Mouse (Mus musculus) testis, adult 2 months (tissue): Measurements from ENCODE around the gene Usp29. TPM values are rescaled to one million over a fixed set of nuclear protein-coding genes. Genes with fewer than 3 reads are reported as not detected.

Source experiments
- H3K27ac ChIP-seq: fragments of 200-500 bp; 2 replicates; pipeline ENCODE4 v1.5.1; 2012; ENCODE audit warnings: low read depth, low read length; ENCODE audit not compliant: control insufficient read depth, insufficient read depth
- H3K27me3 ChIP-seq: fragments of 200-500 bp; 2 replicates; pipeline ENCODE4 v1.6.1; 2012; ENCODE audit warnings: mild to moderate bottlenecking, low read length, moderate library complexity; ENCODE audit not compliant: control insufficient read depth, insufficient read depth
- H3K36me3 ChIP-seq: fragments of 200-500 bp; 2 replicates; pipeline ENCODE4 v1.6.1; 2012; ENCODE audit warnings: mild to moderate bottlenecking, low read length; ENCODE audit not compliant: control insufficient read depth, insufficient read depth
- H3K4me1 ChIP-seq: fragments of 200-500 bp; 2 replicates; pipeline ENCODE4 v1.6.1; 2012; ENCODE audit warnings: low read length; ENCODE audit not compliant: control insufficient read depth, insufficient read depth
- H3K4me3 ChIP-seq: fragments of 200-500 bp; 2 replicates; pipeline ENCODE4 v1.5.1; 2012; ENCODE audit warnings: low read depth, mild to moderate bottlenecking, low read length, moderate library complexity, mixed read lengths; ENCODE audit not compliant: control insufficient read depth
- CTCF ChIP-seq: fragments of 200-500 bp; IDR thresholded peaks from 2 replicates; pipeline ENCODE4 v1.5.1; 2012; ENCODE audit warnings: low read depth, mild to moderate bottlenecking, inconsistent platforms, low read length, moderate library complexity; ENCODE audit not compliant: control insufficient read depth, insufficient read depth, insufficient replicate concordance
- POLR2A ChIP-seq: fragments of 200-500 bp; IDR thresholded peaks from 2 replicates; pipeline ENCODE4 v1.6.1; 2012; ENCODE audit warnings: low read depth, mild to moderate bottlenecking, inconsistent platforms, low read length, moderate library complexity; ENCODE audit not compliant: control insufficient read depth
- polyA plus RNA-seq: library from polyadenylated mRNA; depleted of rRNA; stranded (reverse); fragments of >200 nt; gene quantifications from 2 replicates; pipeline ENCODE4 v1.2.3, GENCODE M21; 2012

Gene Usp29
- polyA plus RNA-seq, 1 experiment: 0.26 TPM

GRCm38 (mm10) chr7:6727351-6728121 lies 2.8 kb upstream of the Usp29 start:
- peaks cover 9% of the 10 kb centered on the region for H3K4me1 ChIP-seq
- no peaks in the 10 kb centered on the region for H3K27me3 ChIP-seq
- no peaks in the 10 kb centered on the region for H3K36me3 ChIP-seq
- peak overlapping the region; percentile 64 for H3K4me3 ChIP-seq
- H3K27ac ChIP-seq: peak overlapping the region; percentile 76
- peak; percentile 28; the same call in 1 of the 2 replicates for TF ChIP-seq CTCF
- TF ChIP-seq POLR2A: no peak

GRCm38 (mm10) chr7:6728263-6728931 lies 2.0 kb upstream of the Usp29 start:
- no peaks in the 10 kb centered on the region for H3K36me3 ChIP-seq
- TF ChIP-seq POLR2A (no peak), CTCF (no peak)
- peak overlapping the region; percentile 76 for H3K27ac ChIP-seq
- no peaks in the 10 kb centered on the region for H3K27me3 ChIP-seq
- peak overlapping the region; percentile 87 for H3K4me3 ChIP-seq
- H3K4me1 ChIP-seq: peaks cover 9% of the 10 kb centered on the region

- Histone ChIP-seq H3K27me3 (no peaks in the 10 kb centered on the region), H3K4me3 (peak overlapping the region; percentile 87), H3K36me3 (no peaks in the 10 kb centered on the region), H3K27ac (peak overlapping the region; percentile 75), H3K4me1 (peaks cover 9% of the 10 kb centered on the region)
- no peak; the same call in 1 of the 2 replicates for TF ChIP-seq POLR2A
- no peak for TF ChIP-seq CTCF
Measured at GRCm38 (mm10) chr7:6729061-6729817, 1.1 kb upstream of the Usp29 start.

- H3K4me3 ChIP-seq: no peak overlapping the region; the same call in none of the 2 replicates
- peaks cover 9% of the 10 kb centered on the region for H3K4me1 ChIP-seq
- TF ChIP-seq CTCF: no peak
- TF ChIP-seq POLR2A: no peak
- no peaks in the 10 kb centered on the region for H3K27me3 ChIP-seq
- no peak overlapping the region for H3K27ac ChIP-seq
- no peaks in the 10 kb centered on the region for H3K36me3 ChIP-seq
Measured at GRCm38 (mm10) chr7:6730801-6731200, 423 bp downstream of the Usp29 start.

- no peak overlapping the region for H3K4me3 ChIP-seq
Measured at GRCm38 (mm10) chr7:6731373-6731772, 995 bp downstream of the Usp29 start.

GRCm38 (mm10) chr7:6731930-6732329 lies 1.6 kb downstream of the Usp29 start:
- TF ChIP-seq POLR2A (no peak), CTCF (no peak)
- H3K36me3 ChIP-seq: no peaks in the 10 kb centered on the region
- H3K27ac ChIP-seq: no peak overlapping the region
- H3K27me3 ChIP-seq: no peaks in the 10 kb centered on the region
- peaks cover 9% of the 10 kb centered on the region for H3K4me1 ChIP-seq
- no peak overlapping the region for H3K4me3 ChIP-seq

More at GRCm38 (mm10) chr7:6731373-6731772, 995 bp downstream of the Usp29 start:
- H3K27me3 ChIP-seq: no peaks in the 10 kb centered on the region
- no peak for TF ChIP-seq CTCF
- no peak for TF ChIP-seq POLR2A
- peaks cover 9% of the 10 kb centered on the region for H3K4me1 ChIP-seq
- H3K36me3 ChIP-seq: no peaks in the 10 kb centered on the region
- no peak overlapping the region for H3K27ac ChIP-seq

- no peaks in the 10 kb centered on the region for H3K36me3 ChIP-seq
- no peak overlapping the region for H3K27ac ChIP-seq
- TF ChIP-seq POLR2A (no peak), CTCF (no peak)
Measured at GRCm38 (mm10) chr7:6736060-6736459, 5.7 kb downstream of the Usp29 start.

More at GRCm38 (mm10) chr7:6736060-6736459, 5.7 kb downstream of the Usp29 start:
- Histone ChIP-seq H3K27me3 (no peaks in the 10 kb centered on the region), H3K4me3 (no peak overlapping the region), H3K4me1 (no peaks in the 10 kb centered on the region)
